Mouse (Mus musculus) ovary, adult 18-20 months (tissue): ENCODE results near the gene Naip6.
A peak's percentile ranks its signal among the peaks of the same experiment; 100 is the strongest.
"Not testable (repeated sequence)": the region's sequence is repeated elsewhere in the genome, so short reads cannot be mapped to it uniquely, and the experiment has no call there.

Source experiments
- DNase-seq: peaks from one replicate; pipeline ENCODE4 v3.0.0; 2022; ENCODE audit warnings: low spot score, mixed read lengths

The Naip6 gene

GRCm38 (mm10) chr13:100317256-100317893, at the start of gene Naip6:
Gene Naip6, minus strand, starts transcription at chr13:100317674.
- not testable (repeated sequence) for DNase-seq

- DNase-seq, result not testable (repeated sequence)
These were observed 34.8 kb upstream of the Naip6 start for GRCm38 (mm10) chr13:100352315-100352714.

GRCm38 (mm10) chr13:100349510-100350173, 32.2 kb upstream of the Naip6 start:
- not testable (repeated sequence) for DNase-seq

GRCm38 (mm10) chr13:100341822-100342221, 24.3 kb upstream of the Naip6 start:
- no peak for DNase-seq

GRCm38 (mm10) chr13:100331728-100332127, 14.3 kb upstream of the Naip6 start:
- DNase-seq, result not testable (repeated sequence)

GRCm38 (mm10) chr13:100328899-100329298, 11.4 kb upstream of the Naip6 start:
- DNase-seq, result not testable (repeated sequence)

- not testable (repeated sequence) for DNase-seq
These were observed 10.6 kb upstream of the Naip6 start for GRCm38 (mm10) chr13:100328029-100328428.

GRCm38 (mm10) chr13:100322266-100322837, 4.9 kb upstream of the Naip6 start:
- DNase-seq, result not testable (repeated sequence)

GRCm38 (mm10) chr13:100284611-100285010, 32.9 kb downstream of the Naip6 start:
- DNase-seq, result no peak

GRCm38 (mm10) chr13:100271474-100272132, 45.9 kb downstream of the Naip6 start:
- DNase-seq, result not testable (repeated sequence)

GRCm38 (mm10) chr13:100256996-100257395, 60.5 kb downstream of the Naip6 start:
- DNase-seq, result not testable (repeated sequence)

- DNase-seq, result not testable (repeated sequence)
These were observed 61.5 kb downstream of the Naip6 start for GRCm38 (mm10) chr13:100255925-100256324.

- not testable (repeated sequence) for DNase-seq
These were observed 65.6 kb downstream of the Naip6 start for GRCm38 (mm10) chr13:100251897-100252296.

- not testable (repeated sequence) for DNase-seq
These were observed 70.5 kb downstream of the Naip6 start for GRCm38 (mm10) chr13:100246896-100247519.

GRCm38 (mm10) chr13:100246223-100246622, 71.3 kb downstream of the Naip6 start, which contains the start of gene Naip5:
Gene Naip5, minus strand, starts transcription at chr13:100246323.
- not testable (repeated sequence) for DNase-seq

GRCm38 (mm10) chr13:100243702-100244101, 73.8 kb downstream of the Naip6 start:
- peak; percentile 19 for DNase-seq
